Mouse (Mus musculus) ovary, postnatal 36 days (tissue): ENCODE data around the gene Atf5.
A peak's percentile ranks its signal among the peaks of the same experiment; 100 is the strongest.

ENCODE experiments used
- DNase-seq: peaks from one replicate; pipeline ENCODE4 v3.0.0; 2022; ENCODE audit warnings: low spot score, mixed read lengths

Gene Atf5

GRCm38 (mm10) chr7:44850146-44850545 is 33.7 kb upstream of the Atf5 start:
- DNase-seq, result peak; percentile 81

- DNase-seq, result peak; percentile 88
Observed at GRCm38 (mm10) chr7:44849416-44850111, 33.1 kb upstream of the Atf5 start.

GRCm38 (mm10) chr7:44848561-44849415 is 32.3 kb upstream of the Atf5 start, which contains the start of the genes Akt1s1 and Tbc1d17:
TSS of gene Akt1s1 (plus strand) at chr7:44848991.
TSS of gene Tbc1d17 (minus strand) at chr7:44849079.
- DNase-seq, result peak; percentile 98

GRCm38 (mm10) chr7:44847772-44848171 is 31.3 kb upstream of the Atf5 start:
- DNase-seq, result no peak

DNA sequence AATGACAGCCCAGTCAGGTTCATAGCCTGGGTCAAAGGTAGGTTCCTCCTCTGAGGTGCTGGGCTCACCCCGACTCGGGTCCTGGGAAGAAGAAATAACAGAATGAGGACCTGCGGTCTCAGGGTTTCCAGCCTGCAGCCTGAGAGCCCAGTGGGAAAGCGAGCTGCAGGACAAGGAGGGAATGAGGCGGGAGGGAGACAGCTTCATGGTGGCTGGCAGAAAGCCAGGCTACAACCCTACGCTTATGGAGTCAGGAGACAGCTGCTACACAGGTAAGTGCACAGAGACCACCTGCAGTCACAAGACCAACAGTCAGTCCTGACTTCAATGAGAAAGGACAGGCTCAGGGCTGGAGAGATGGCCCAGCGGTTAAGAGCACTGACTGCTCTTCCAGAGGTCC is 30.3 kb upstream of the Atf5 start:
- DNase-seq, result no peak

GRCm38 (mm10) chr7:44845006-44845405 is 28.5 kb upstream of the Atf5 start:
- DNase-seq, result no peak

DNA sequence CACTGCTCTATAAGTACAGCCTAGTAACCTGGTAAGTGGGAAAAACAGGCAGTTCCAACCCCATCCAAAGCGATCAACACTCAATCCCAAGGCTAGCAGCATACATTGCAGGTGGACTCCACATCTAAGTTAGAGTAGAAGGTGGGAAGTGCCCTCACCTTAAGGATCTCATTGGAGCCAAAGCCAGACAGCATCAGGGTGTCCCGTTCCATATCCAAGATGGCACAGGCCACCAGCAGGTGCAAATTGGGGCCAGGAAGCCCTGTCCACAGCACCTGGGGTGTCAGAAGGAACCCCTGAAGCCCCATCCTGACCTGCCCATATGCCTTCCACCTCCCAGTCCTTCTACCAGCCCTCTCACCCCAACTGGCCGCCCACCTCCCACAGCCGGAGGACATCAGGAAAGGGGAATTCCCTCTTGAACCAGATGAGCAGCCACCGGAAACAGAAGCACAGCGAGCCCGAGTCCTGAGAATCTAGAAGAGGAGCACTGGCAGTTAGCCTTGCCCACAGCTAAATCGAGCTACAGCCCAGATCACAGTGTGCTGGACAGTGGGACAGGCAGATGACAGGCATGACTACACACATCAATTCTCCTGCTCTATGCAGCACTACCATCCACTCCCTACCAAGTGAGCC is 25.5 kb upstream of the Atf5 start:
- no peak for DNase-seq

- DNase-seq, result no peak
Observed at GRCm38 (mm10) chr7:44840426-44840825, 24.0 kb upstream of the Atf5 start.

GRCm38 (mm10) chr7:44839491-44840191 is 23.2 kb upstream of the Atf5 start:
- peak; percentile 49 for DNase-seq

DNA sequence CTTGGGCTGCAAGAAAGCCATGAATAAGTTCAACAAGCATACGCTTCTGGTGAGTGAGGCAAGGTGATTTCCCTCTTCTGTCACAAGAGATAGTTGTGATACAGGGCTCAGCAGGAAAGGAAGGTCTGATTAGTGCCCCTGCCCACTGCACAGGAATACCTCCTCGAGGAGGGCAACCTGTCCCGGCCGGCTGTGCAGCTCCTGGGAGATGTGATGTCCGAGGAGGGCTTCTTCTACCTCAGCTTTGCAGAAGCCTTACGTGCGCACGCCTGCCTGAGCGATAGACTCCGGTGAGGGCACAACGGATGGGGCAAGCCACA is 22.7 kb upstream of the Atf5 start:
- DNase-seq, result no peak

- no peak for DNase-seq
Observed at GRCm38 (mm10) chr7:44838073-44838472, 21.6 kb upstream of the Atf5 start.

DNA sequence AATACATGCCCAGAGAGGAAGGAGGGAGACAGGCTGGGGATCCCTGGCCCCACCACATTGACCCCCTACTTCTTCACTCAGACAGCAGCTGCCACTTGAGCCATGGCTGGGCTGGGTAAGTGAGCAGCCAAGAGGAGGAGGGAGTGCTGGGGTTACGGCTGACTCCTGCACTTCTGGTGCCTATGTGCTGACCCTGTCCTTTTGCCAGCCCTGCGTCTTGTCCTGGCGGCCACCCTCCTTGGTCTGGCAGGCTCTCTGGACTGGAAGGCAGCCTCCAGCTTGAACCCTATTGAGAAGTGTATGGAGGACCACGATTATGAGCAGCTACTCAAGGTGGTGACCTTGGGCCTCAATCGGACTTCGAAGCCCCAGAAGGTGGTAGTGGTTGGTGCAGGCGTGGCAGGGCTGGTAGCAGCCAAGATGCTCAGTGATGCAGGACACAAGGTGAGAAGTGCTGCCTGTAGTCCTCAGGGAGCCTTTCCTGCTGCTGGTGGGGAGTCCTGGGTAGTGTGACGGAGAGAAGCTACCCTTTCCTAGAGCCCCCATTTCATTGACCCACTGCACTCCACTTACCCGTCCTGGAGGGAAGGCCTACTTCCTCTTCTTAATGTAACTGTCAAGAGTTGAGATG is 20.1 kb upstream of the Atf5 start:
- no peak for DNase-seq

DNA sequence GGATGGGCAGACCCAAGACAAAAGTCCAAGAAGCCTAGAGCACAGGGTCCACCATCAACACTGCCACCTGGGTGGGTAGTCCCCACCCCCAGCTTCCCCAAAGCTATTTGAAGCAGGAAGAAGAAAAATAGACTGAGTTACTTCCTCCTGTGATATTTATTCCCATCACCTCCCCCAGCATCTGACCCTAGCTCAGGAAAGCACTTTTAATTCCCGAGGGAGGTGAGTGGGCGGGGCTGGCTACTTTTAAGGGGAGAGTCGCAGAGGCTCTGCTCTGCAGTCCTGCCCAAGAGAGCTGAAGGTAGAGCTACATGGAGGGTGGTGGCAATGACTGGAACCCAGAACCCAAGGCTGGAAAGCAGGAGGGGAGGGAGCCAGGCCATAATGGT is 19.6 kb upstream of the Atf5 start:
- DNase-seq, result no peak

DNA sequence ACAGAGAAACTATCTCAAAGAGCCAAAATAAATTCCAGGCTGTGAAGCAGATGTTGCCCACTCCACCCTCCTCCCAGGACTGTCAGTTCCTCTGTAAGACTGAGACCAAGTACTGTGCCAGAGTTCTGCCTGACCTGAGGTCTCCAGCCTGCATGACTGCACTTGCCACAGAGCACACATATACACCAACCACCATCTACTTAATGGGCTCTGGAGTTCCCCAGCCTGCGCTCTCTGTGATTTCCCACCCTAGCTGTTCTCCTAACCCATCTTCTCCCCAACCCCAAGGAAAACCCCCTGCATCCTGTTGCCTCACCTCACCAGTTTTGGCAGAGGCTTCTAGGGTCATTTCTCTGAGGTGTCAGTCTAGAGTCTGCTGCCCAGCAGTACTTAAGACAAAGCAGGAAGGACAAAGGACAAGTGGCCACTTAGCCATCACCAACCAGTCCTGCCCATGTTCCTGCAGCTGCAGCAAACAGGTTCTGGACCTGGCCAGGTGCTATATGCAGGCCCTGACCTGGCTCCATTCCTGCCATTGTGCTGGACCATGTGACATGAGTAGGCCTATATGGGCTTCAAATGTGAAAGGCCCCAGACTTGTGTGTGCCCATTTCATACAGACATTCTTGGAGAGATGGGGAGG is 19.0 kb upstream of the Atf5 start:
- DNase-seq, result no peak

GRCm38 (mm10) chr7:44832763-44833162 is 16.3 kb upstream of the Atf5 start:
- DNase-seq, result no peak

GRCm38 (mm10) chr7:44828706-44829105 is 12.2 kb upstream of the Atf5 start:
- DNase-seq, result no peak

GRCm38 (mm10) chr7:44826771-44827170 is 10.3 kb upstream of the Atf5 start:
- DNase-seq, result no peak

- peak; percentile 65 for DNase-seq
Observed at GRCm38 (mm10) chr7:44824872-44825271, 8.4 kb upstream of the Atf5 start.

- no peak for DNase-seq
Observed at GRCm38 (mm10) chr7:44823409-44823808, 7.0 kb upstream of the Atf5 start.

DNA sequence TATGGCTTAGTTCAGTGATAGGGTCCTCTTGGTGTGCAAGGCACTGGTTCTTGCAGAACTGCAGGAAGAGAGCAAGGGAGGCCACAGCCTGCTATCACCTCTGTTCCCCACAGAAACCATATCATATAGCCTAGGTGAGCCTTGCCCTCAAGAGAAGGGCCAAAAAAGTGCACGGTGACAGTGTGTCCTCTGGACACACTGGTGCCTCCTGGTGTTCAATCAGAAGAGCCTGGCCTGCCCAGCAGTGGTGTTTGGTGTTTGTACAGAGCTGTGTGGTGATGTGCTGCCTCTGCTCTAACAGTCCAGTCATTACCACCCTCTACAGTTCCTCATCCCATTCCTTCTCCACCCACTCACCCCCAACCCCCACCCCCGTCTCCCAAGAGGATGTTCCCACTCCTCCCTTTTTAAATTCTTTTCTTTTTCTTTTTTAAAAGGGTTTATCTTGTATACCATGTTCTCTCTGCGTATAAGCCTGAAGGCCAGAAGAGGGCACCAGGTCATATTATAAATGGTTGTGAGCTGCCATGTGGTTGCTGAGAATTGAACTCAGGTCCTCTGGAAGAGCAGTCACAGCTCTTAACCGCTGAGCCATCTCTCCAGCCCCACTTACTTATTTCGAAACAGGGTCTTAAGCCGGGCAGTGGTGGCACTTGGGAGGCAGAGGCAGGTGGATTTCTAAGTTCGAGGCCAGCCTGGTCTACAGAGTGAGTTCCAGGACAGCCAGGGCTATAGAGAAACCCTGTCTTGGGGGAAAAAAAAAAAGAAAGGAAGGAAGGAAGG is 5.4 kb upstream of the Atf5 start:
- DNase-seq, result no peak

- DNase-seq, result no peak
Observed at GRCm38 (mm10) chr7:44820525-44820924, 4.1 kb upstream of the Atf5 start.
